Mouse (Mus musculus): ENCODE measurements at regions not wholly inside any gene's neighbourhood (a gene's known extent, or its start where the extent isn't known, plus 50 kb on each side); places are given as distances from the start of the nearest gene placed in this dataset.

DNA sequence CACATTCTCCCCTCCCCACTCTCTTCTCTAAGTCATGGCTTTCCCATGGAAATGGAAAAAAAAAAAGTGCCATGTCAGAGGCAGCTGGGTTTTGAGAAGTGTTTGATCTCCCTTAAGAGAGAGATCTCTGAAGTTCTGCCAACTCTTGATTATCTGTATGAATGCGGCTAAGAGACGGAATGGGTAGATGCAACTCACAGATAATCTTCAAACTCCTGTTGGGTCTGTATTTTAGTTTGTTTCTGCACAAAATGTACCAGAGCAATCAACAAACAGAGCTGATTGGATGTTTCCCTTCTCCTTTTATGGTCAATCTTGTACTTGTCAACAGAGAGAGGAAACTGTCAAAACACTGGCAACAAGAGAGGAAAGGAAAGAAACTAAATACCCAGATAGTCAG is 55.9 kb upstream of the Lmo4 start:
- TF ChIP-seq POLR2A (IDR thresholded peaks at IDR 0.05; ENCODE audit: borderline replicate concordance, extremely low read depth, low read depth, low read length) (no peak), CTCF (IDR thresholded peaks at IDR 0.05; ENCODE audit: insufficient read depth, low read length) (no peak)
- peaks cover 10% of the 10 kb centered on the region; the same call in 1 of the 2 replicates for H3K4me1 ChIP-seq (ENCODE audit: control insufficient read depth, insufficient read depth, low read length)
- no peak overlapping the region for H3K4me3 ChIP-seq (replicated peaks; ENCODE audit: extremely low read depth, low read depth, low read length)
- WGBS: 48% methylated on average over 2 of the region's 2 CpGs
- DNase-seq: no peak

DNA sequence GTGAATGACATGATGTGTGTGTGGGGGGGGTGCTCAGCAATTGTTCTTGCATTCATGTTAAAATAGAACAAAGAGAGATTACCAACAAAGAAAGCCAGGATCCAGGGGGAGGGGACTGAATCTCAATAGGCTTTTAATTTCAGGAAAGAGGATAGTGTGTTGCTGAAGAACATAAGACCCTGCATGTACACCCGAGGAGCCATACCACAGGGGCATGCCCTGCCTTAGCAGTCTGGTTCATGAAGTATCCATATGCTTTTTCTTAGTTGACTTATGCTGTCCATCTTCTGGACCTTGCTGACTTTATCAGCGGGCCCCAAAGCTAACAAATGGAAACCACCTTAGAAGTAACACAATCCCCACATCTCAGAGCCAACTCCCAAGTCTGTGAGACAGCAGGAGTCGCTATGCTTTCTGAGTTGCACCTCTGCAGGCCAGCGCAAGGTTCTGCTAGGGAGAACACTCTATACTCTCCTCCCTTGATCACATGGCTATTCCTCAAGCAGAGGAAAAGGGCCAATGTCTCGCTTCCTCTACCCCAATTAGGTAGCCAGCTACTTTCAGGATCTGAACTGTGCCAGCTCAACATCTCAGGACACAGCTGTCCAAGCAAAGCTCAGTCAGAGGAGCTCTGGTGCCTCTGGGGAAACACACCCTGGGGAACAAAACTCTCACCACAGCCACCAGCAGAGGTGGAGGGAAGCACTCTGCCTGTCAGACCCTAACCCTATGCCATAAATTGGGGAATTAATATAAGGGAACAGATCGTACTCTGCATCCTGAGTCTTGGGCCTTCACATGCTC is 52.9 kb upstream of the Lmo4 start:
- no peak for DNase-seq
- no peak for TF ChIP-seq CTCF (IDR thresholded peaks at IDR 0.05; ENCODE audit: insufficient read depth, low read length)
- WGBS: 78% methylated on average over 6 of the region's 6 CpGs

DNA sequence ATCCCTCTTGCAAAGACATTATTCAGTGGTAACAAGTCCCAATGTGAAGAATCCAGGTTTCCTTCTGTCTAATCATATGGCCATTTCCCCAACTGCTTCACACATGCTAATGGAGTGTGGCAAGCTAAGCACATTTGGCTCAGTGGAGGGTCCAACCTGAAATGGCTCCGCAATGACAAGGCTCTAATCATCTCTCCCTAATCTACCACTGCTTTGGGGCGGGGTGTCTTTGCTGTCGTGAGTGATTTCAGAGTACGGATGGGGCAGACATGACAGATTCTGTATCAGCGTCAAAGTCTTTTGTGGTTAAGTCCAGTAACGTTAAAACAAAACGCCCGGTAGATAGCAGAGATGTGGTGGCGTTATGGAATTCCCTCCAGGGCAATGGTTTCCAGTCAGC is 52.2 kb upstream of the Lmo4 start:
- TF ChIP-seq POLR2A (IDR thresholded peaks at IDR 0.05; ENCODE audit: borderline replicate concordance, extremely low read depth, low read depth, low read length) (no peak), CTCF (IDR thresholded peaks at IDR 0.05; ENCODE audit: insufficient read depth, low read length) (no peak)
- 86% methylated on average over 9 of the region's 9 CpGs for WGBS
- no peak overlapping the region for H3K4me3 ChIP-seq (replicated peaks; ENCODE audit: extremely low read depth, low read depth, low read length)
- no peak for DNase-seq
- H3K4me1 ChIP-seq (ENCODE audit: control insufficient read depth, insufficient read depth, low read length): peaks cover 7% of the 10 kb centered on the region; the same call in 1 of the 2 replicates

More for the DNA sequence above, 52.9 kb upstream of the Lmo4 start:
- Histone ChIP-seq H3K4me1 (ENCODE audit: control insufficient read depth, insufficient read depth, low read length) (peaks cover 7% of the 10 kb centered on the region; the same call in 1 of the 2 replicates), H3K4me3 (replicated peaks; ENCODE audit: extremely low read depth, low read depth, low read length) (no peak overlapping the region)

DNA sequence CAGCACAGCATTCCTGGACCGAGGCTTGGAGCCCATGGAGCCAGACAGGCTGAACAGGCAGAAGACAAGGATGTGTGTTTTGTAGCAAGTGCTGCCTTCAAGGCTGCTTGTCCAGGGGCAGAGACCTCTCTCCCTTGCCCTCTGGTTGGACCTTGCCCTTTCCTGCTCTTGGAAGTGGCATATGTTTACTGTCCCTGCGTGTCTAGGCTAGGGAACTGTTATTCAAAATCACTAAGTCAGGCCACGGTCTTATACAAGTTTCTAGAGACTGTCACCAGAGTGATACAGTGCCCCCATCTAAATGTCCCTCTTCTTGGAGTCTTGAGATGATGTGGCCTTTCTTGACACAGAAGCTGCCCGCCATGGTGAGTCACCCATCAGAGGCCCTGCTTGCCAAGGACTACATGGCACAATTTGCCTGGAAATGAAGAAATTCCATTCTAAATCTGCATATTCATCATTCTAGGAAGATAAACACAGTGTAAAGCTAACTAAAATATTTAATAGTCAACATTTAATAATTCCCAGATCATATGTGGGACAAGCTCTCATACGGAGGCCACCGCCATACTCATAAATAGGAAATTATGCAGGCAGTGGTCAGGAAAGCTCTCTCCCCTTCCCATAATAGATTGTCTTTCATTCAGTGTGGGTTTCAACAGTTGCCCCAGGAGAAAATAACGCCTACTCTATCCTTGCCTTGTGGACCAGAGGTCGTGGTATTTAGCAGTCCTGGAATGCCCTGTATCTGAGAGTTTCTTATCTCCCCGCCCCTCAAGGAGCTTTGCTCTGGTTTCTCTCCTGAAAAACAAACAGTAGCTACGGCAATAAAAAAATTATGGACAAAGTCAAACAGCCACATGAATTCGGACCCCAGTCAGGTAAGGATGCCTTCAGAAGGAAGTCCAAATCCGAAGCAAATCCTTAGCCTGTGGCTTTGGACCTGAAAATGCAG is 50.9 kb upstream of the Lmo4 start:
- DNase-seq: no peak
- TF ChIP-seq POLR2A (IDR thresholded peaks at IDR 0.05; ENCODE audit: borderline replicate concordance, extremely low read depth, low read depth, low read length) (no peak), CTCF (IDR thresholded peaks at IDR 0.05; ENCODE audit: insufficient read depth, low read length) (no peak)
- Histone ChIP-seq H3K4me1 (ENCODE audit: control insufficient read depth, insufficient read depth, low read length) (0 out of 2 replicates have a peak, but pooled peaks cover 2% of the 10 kb centered on the region), H3K4me3 (replicated peaks; ENCODE audit: extremely low read depth, low read depth, low read length) (no peak overlapping the region)
- 56% methylated on average over 12 of the region's 12 CpGs for WGBS
